Mouse (Mus musculus) thymus, adult 2 months (tissue): Measurements from ENCODE around the gene Itga5. TPM values are rescaled to one million over a fixed set of nuclear protein-coding genes. Genes with fewer than 3 reads are reported as not detected.
"Not testable (repeated sequence)": the region's sequence is repeated elsewhere in the genome, so short reads cannot be mapped to it uniquely, and the experiment has no call there.

Experiments used
- DNase-seq: peaks from one replicate; pipeline ENCODE4 v3.0.0; 2021
- H3K27ac ChIP-seq: fragments of 200-500 bp; 2 replicates; pipeline ENCODE4 v1.5.1; 2012; ENCODE audit warnings: low read length, control low read depth; ENCODE audit not compliant: control insufficient read depth, insufficient read depth
- H3K27me3 ChIP-seq: fragments of 200-500 bp; 2 replicates; pipeline ENCODE4 v1.6.1; 2012; ENCODE audit warnings: mild to moderate bottlenecking, low read length, moderate library complexity, mixed read lengths; ENCODE audit not compliant: control insufficient read depth, insufficient read depth
- H3K36me3 ChIP-seq: fragments of 200-500 bp; 2 replicates; pipeline ENCODE4 v1.6.1; 2012; ENCODE audit warnings: mild to moderate bottlenecking, low read length, moderate library complexity; ENCODE audit not compliant: control insufficient read depth, insufficient read depth
- H3K4me1 ChIP-seq: fragments of 200-500 bp; replicated peaks from 2 replicates; pipeline ENCODE4 v1.6.1; 2012; ENCODE audit warnings: low read length; ENCODE audit not compliant: control insufficient read depth, insufficient read depth
- H3K4me3 ChIP-seq: fragments of 200-500 bp; 2 replicates; pipeline ENCODE4 v1.5.1; 2012; ENCODE audit warnings: mild to moderate bottlenecking, low read length, control low read depth, moderate library complexity; ENCODE audit not compliant: control insufficient read depth, insufficient read depth
- CTCF ChIP-seq: fragments of 200-500 bp; IDR thresholded peaks from 2 replicates; pipeline ENCODE4 v1.5.1; 2012; ENCODE audit warnings: mild to moderate bottlenecking, control low read depth, low read length, moderate library complexity, borderline replicate concordance; ENCODE audit not compliant: control insufficient read depth, poor library complexity, insufficient read depth; ENCODE audit errors: extremely low read depth
- POLR2A ChIP-seq: fragments of 200-500 bp; IDR thresholded peaks from 2 replicates; pipeline ENCODE4 v1.6.1; 2012; ENCODE audit warnings: mild to moderate bottlenecking, low read length, control low read depth, moderate library complexity; ENCODE audit not compliant: control insufficient read depth, poor library complexity, insufficient read depth; ENCODE audit errors: extremely low read depth
- WGBS: fragments of 180-500 bp; shearing (Covaris S2); methylation state at CpG from one replicate; pipeline ENCODE4 v1.1.7; 2018; 5-methylcytosine and 5-hydroxymethylcytosine counted together
- polyA plus RNA-seq: library from polyadenylated mRNA; depleted of rRNA; stranded (reverse); fragments of >200 nt; gene quantifications from 2 replicates; pipeline ENCODE4 v1.2.3, GENCODE M21; 2012; rRNA removed

Itga5 gene
- 20.2 and 20.7 TPM in 2 replicates for polyA plus RNA-seq

DNA sequence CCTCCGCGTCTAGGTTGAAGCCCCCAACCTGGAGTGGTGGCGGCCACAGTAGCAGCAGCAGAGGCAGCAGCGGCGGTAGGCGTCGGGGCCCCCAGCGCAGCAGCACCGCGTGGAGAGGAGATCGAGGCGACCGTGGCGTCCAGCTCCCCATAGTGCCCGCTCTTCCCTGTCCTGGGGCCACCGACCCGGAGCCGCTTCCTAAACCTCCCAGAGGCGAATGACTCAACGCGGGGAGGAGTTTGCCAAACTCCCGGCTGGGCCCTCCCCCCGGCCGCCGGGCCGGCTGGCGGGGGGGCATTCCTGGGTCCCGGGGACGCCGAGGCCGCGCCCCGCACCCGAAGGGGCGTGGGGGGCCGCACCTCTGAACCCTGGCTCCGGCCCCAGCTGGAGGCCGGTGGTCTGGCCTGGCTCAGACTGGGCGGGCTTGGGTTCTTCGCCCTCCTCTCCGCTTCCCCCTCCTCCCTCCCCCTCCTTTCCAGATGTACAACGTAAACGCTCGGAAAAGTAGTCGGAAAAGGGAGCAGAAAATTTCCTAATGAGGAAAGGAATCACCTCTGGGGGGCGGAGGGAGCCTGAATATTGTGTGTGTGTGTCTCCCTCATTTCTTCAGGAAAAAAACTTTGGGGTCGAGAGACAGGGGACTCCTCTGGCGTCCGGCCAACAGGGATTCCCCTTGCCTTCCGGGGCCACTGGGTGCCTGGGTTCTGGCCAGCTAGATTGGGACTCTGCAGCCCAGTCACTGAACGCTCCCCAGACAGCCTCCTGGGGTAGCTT lies at the start of gene Itga5:
Gene Itga5, minus strand, starts transcription at position 388 of the 774 bp plus-strand sequence.
- Histone ChIP-seq H3K36me3 (no peaks in the 10 kb centered on the region), H3K27me3 (no peaks in the 10 kb centered on the region; the same call in 1 of the 2 replicates), H3K4me1 (peaks cover 16% of the 10 kb centered on the region), H3K27ac (peak within 1 kb of the TSS; percentile 63; the same call in 1 of the 2 replicates), H3K4me3 (peak within 1 kb of the TSS; percentile 76)
- WGBS = 3% methylated on average over 51 of the region's 51 CpGs
- no peak for TF ChIP-seq POLR2A
- TF ChIP-seq CTCF = no peak
- no peak for DNase-seq

GRCm38 (mm10) chr15:103405586-103405985 lies 39.0 kb upstream of the Itga5 start:
- H3K27me3 ChIP-seq, DNase-seq, H3K36me3 ChIP-seq, H3K27ac ChIP-seq, H3K4me1 ChIP-seq, H3K4me3 ChIP-seq: not testable (repeated sequence)
- WGBS = 93% methylated on average over 3 of the region's 3 CpGs

GRCm38 (mm10) chr15:103401361-103401760 lies 34.8 kb upstream of the Itga5 start:
- H3K36me3 ChIP-seq = no peaks in the 10 kb centered on the region
- no peaks in the 10 kb centered on the region for H3K27me3 ChIP-seq
- H3K4me3 ChIP-seq = no peak overlapping the region
- TF ChIP-seq POLR2A = no peak
- no peak for TF ChIP-seq CTCF
- 96% methylated on average over 5 of the region's 5 CpGs for WGBS
- H3K27ac ChIP-seq = no peak overlapping the region
- H3K4me1 ChIP-seq = no peaks in the 10 kb centered on the region
- DNase-seq = no peak

GRCm38 (mm10) chr15:103393577-103393976 lies 27.0 kb upstream of the Itga5 start:
- H3K27ac ChIP-seq = no peak overlapping the region
- TF ChIP-seq POLR2A = no peak
- TF ChIP-seq CTCF = no peak
- no peak for DNase-seq
- H3K4me3 ChIP-seq = no peak overlapping the region
- H3K36me3 ChIP-seq = no peaks in the 10 kb centered on the region
- no peaks in the 10 kb centered on the region for H3K27me3 ChIP-seq
- H3K4me1 ChIP-seq = no peaks in the 10 kb centered on the region

- H3K36me3 ChIP-seq = no peaks in the 10 kb centered on the region
- WGBS = 48% methylated on average over 4 of the region's 4 CpGs
- no peak overlapping the region for H3K4me3 ChIP-seq
- no peak for DNase-seq
- no peak overlapping the region for H3K27ac ChIP-seq
- no peaks in the 10 kb centered on the region for H3K27me3 ChIP-seq
- no peak for TF ChIP-seq POLR2A
- no peak for TF ChIP-seq CTCF
- no peaks in the 10 kb centered on the region for H3K4me1 ChIP-seq
These were observed 22.1 kb upstream of the Itga5 start for GRCm38 (mm10) chr15:103388556-103389145.

GRCm38 (mm10) chr15:103383771-103384488 lies 17.4 kb upstream of the Itga5 start:
- WGBS = 88% methylated on average over 7 of the region's 7 CpGs
- no peak overlapping the region for H3K4me3 ChIP-seq
- no peaks in the 10 kb centered on the region for H3K27me3 ChIP-seq
- no peaks in the 10 kb centered on the region for H3K4me1 ChIP-seq
- H3K36me3 ChIP-seq = no peaks in the 10 kb centered on the region
- H3K27ac ChIP-seq = no peak overlapping the region
- TF ChIP-seq CTCF (no peak), POLR2A (no peak)
- DNase-seq = no peak
